Mouse (Mus musculus) embryonic facial prominence, embryonic 10.5 days (tissue): ENCODE data around the gene Kng2. TPM values are rescaled to one million over a fixed set of nuclear protein-coding genes. Genes with fewer than 3 reads are reported as not detected.
"Not testable (repeated sequence)": the region's sequence is repeated elsewhere in the genome, so short reads cannot be mapped to it uniquely, and the experiment has no call there.

Experiments
- DNase-seq: peaks from one replicate; pipeline ENCODE4 v3.0.0-alpha.2; 2017; ENCODE audit warnings: low spot score
- H3K27ac ChIP-seq: fragments of 300-500 bp; sonication (generic); replicated peaks from 2 replicates; pipeline ENCODE4 v1.5.1; 2016; ENCODE audit warnings: mild to moderate bottlenecking
- H3K27me3 ChIP-seq: fragments of 300-500 bp; sonication (generic); replicated peaks from 2 replicates; pipeline ENCODE4 v1.6.1; 2016; ENCODE audit warnings: low read depth, mild to moderate bottlenecking; ENCODE audit not compliant: poor library complexity, severe bottlenecking
- H3K36me3 ChIP-seq: fragments of 300-500 bp; sonication (generic); replicated peaks from 2 replicates; pipeline ENCODE4 v1.6.1; 2016; ENCODE audit warnings: mild to moderate bottlenecking, moderate library complexity
- H3K4me1 ChIP-seq: fragments of 300-500 bp; sonication (generic); 2 replicates; pipeline ENCODE4 v1.6.1; 2016
- H3K4me3 ChIP-seq: fragments of 300-500 bp; sonication (generic); 2 replicates; pipeline ENCODE4 v1.5.1; 2016; ENCODE audit warnings: mild to moderate bottlenecking, moderate library complexity
- H3K9me3 ChIP-seq: fragments of 300-500 bp; sonication (generic); 2 replicates; pipeline ENCODE4 v1.6.1; 2016; ENCODE audit warnings: mild to moderate bottlenecking
- WGBS: fragments of 180-500 bp; shearing (Covaris S2); methylation state at CpG from one replicate; pipeline ENCODE4 v1.1.7; 2016; 5-methylcytosine and 5-hydroxymethylcytosine counted together
- polyA plus RNA-seq: library from polyadenylated mRNA; unstranded; fragments of >200 nt; fragmentation: Nextera tagmentation; extraction: Ambion mirVana; gene quantifications from 2 replicates; pipeline ENCODE4 v1.2.1, GENCODE M21; 2016

Gene Kng2
- polyA plus RNA-seq, result not detected in 2 replicates

- H3K4me1 ChIP-seq, H3K4me3 ChIP-seq, H3K27me3 ChIP-seq, DNase-seq, H3K36me3 ChIP-seq, H3K27ac ChIP-seq, H3K9me3 ChIP-seq: not testable (repeated sequence)
- WGBS, result 88% methylated on average over 3 of the region's 3 CpGs
Measured at GRCm38 (mm10) chr16:23028966-23029600, at the start of gene Kng2. TSS of gene Kng2 (minus strand) at chr16:23029482.

GRCm38 (mm10) chr16:23077516-23077915 lies 48.2 kb upstream of the Kng2 start:
- H3K9me3 ChIP-seq, H3K4me3 ChIP-seq, H3K27ac ChIP-seq, H3K4me1 ChIP-seq, H3K36me3 ChIP-seq, H3K27me3 ChIP-seq, DNase-seq: not testable (repeated sequence)
- 89% methylated on average over 6 of the region's 6 CpGs for WGBS

- not testable (repeated sequence) for H3K36me3 ChIP-seq
Measured at GRCm38 (mm10) chr16:23060781-23061325, 31.6 kb upstream of the Kng2 start.

GRCm38 (mm10) chr16:23059630-23060029 lies 30.3 kb upstream of the Kng2 start:
- not testable (repeated sequence) for DNase-seq, H3K4me3 ChIP-seq, H3K4me1 ChIP-seq, H3K27ac ChIP-seq, H3K36me3 ChIP-seq, H3K27me3 ChIP-seq, H3K9me3 ChIP-seq
- 74% methylated on average over 4 of the region's 4 CpGs for WGBS

More at GRCm38 (mm10) chr16:23060781-23061325, 31.6 kb upstream of the Kng2 start:
- H3K27ac ChIP-seq, H3K27me3 ChIP-seq, H3K9me3 ChIP-seq, H3K4me1 ChIP-seq, H3K4me3 ChIP-seq, DNase-seq: not testable (repeated sequence)
- WGBS, result 90% methylated on average over 5 of the region's 5 CpGs

- not testable (repeated sequence) for H3K4me3 ChIP-seq, H3K36me3 ChIP-seq, H3K4me1 ChIP-seq, H3K9me3 ChIP-seq, DNase-seq, H3K27me3 ChIP-seq, H3K27ac ChIP-seq
- WGBS, result 73% methylated on average over 1 of the region's 1 CpGs
Measured at GRCm38 (mm10) chr16:23057668-23058447, 28.6 kb upstream of the Kng2 start, which contains the start of gene Kng1. TSS of gene Kng1 (plus strand) at chr16:23057865.

GRCm38 (mm10) chr16:23046319-23046718 lies 17.0 kb upstream of the Kng2 start:
- Histone ChIP-seq H3K27me3 (no peaks in the 10 kb centered on the region), H3K36me3 (no peaks in the 10 kb centered on the region), H3K4me1 (peaks cover 1% of the 10 kb centered on the region), H3K27ac (no peak overlapping the region), H3K4me3 (no peak overlapping the region), H3K9me3 (no peaks in the 10 kb centered on the region)
- 66% methylated on average over 5 of the region's 5 CpGs for WGBS
- DNase-seq, result no peak

- Histone ChIP-seq H3K27me3 (no peaks in the 10 kb centered on the region), H3K27ac (no peak overlapping the region), H3K36me3 (no peaks in the 10 kb centered on the region), H3K9me3 (no peaks in the 10 kb centered on the region), H3K4me1 (peaks cover 10% of the 10 kb centered on the region), H3K4me3 (no peak overlapping the region)
- WGBS, result 38% methylated on average over 4 of the region's 4 CpGs
- DNase-seq, result peak; percentile 15
Measured at GRCm38 (mm10) chr16:23040876-23041275, 11.6 kb upstream of the Kng2 start.

GRCm38 (mm10) chr16:23039281-23039680 lies 10.0 kb upstream of the Kng2 start:
- no peak for DNase-seq
- Histone ChIP-seq H3K27ac (no peak overlapping the region), H3K36me3 (no peaks in the 10 kb centered on the region), H3K9me3 (no peaks in the 10 kb centered on the region), H3K4me3 (no peak overlapping the region), H3K4me1 (peaks cover 10% of the 10 kb centered on the region), H3K27me3 (no peaks in the 10 kb centered on the region)
- 92% methylated on average over 4 of the region's 4 CpGs for WGBS

- Histone ChIP-seq H3K27me3 (no peaks in the 10 kb centered on the region), H3K36me3 (no peaks in the 10 kb centered on the region), H3K27ac (no peak overlapping the region), H3K9me3 (no peaks in the 10 kb centered on the region), H3K4me3 (no peak overlapping the region), H3K4me1 (peaks cover 10% of the 10 kb centered on the region)
- no peak for DNase-seq
- WGBS, result 90% methylated on average over 7 of the region's 7 CpGs
Measured at GRCm38 (mm10) chr16:23037744-23038143, 8.5 kb upstream of the Kng2 start.

- no peaks in the 10 kb centered on the region for H3K4me1 ChIP-seq
- H3K4me3 ChIP-seq, result no peak overlapping the region
- H3K36me3 ChIP-seq, result no peaks in the 10 kb centered on the region
- H3K27me3 ChIP-seq, result no peaks in the 10 kb centered on the region
- H3K9me3 ChIP-seq, result 0 out of 2 replicates have a peak, but pooled peaks cover 7% of the 10 kb centered on the region
- H3K27ac ChIP-seq, result no peak overlapping the region
- no peak for DNase-seq
- WGBS, result 93% methylated on average over 4 of the region's 4 CpGs
Measured at GRCm38 (mm10) chr16:23033673-23034072, 4.4 kb upstream of the Kng2 start.

GRCm38 (mm10) chr16:23030673-23031435 lies 1.6 kb upstream of the Kng2 start:
- no peaks in the 10 kb centered on the region for H3K27me3 ChIP-seq
- no peak overlapping the region for H3K27ac ChIP-seq
- 0 out of 2 replicates have a peak, but pooled peaks cover 7% of the 10 kb centered on the region for H3K9me3 ChIP-seq
- DNase-seq, result no peak
- no peak overlapping the region for H3K4me3 ChIP-seq
- 0 out of 2 replicates have a peak, but pooled peaks cover 5% of the 10 kb centered on the region for H3K4me1 ChIP-seq
- H3K36me3 ChIP-seq, result no peaks in the 10 kb centered on the region
- WGBS, result 86% methylated on average over 5 of the region's 5 CpGs

- H3K36me3 ChIP-seq, DNase-seq, H3K4me1 ChIP-seq, H3K27me3 ChIP-seq, H3K4me3 ChIP-seq, H3K9me3 ChIP-seq, H3K27ac ChIP-seq: not testable (repeated sequence)
- 53% methylated on average over 3 of the region's 3 CpGs for WGBS
Measured at GRCm38 (mm10) chr16:23027341-23027740, 1.9 kb downstream of the Kng2 start.
